Mouse (Mus musculus) cerebellum, adult 11 months (tissue): ENCODE measurements around the gene Gpsm2.
"Not testable (repeated sequence)": the region's sequence is repeated elsewhere in the genome, so short reads cannot be mapped to it uniquely, and the experiment has no call there.

Experiments used
- DNase-seq: peaks from one replicate; pipeline ENCODE4 v3.0.0; 2022

Gene Gpsm2

DNA sequence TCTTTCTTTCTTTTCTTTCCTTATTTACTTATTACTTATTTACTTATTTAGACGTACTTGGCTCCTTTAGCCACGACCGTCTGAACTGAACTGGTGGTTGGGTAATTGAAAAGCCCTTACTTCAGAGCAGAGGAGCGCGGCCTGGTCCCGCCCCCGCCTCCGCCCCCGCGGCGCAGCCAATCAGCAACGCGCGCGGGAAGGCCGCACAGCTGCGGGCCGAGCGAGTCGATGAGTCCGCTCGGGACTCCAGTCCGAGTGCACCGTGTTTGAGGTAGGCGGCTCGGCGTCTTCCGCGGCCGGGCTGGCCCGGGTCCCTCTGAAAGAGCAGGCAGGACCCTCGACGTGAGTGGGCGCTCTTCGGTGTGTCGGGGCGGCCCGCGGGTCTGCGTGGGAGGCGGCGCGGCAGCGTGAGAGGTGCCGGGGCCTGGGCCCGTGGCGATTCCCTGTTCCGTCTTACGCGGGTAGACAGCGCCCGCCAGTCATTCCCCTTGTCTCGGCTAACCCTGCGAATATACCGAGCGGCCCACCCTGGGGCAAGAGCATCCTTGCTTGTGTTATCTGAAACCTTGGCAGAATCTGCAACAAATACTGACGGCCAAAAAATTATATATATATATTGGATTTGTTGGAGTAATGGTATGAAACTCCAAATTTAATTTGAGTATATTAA, 68.3 kb downstream of the Gpsm2 start, which contains the start of gene Clcc1:
Gene Clcc1, plus strand, starts transcription at position 204 of the 670 bp plus-strand sequence.
- peak; percentile 93 for DNase-seq

DNA sequence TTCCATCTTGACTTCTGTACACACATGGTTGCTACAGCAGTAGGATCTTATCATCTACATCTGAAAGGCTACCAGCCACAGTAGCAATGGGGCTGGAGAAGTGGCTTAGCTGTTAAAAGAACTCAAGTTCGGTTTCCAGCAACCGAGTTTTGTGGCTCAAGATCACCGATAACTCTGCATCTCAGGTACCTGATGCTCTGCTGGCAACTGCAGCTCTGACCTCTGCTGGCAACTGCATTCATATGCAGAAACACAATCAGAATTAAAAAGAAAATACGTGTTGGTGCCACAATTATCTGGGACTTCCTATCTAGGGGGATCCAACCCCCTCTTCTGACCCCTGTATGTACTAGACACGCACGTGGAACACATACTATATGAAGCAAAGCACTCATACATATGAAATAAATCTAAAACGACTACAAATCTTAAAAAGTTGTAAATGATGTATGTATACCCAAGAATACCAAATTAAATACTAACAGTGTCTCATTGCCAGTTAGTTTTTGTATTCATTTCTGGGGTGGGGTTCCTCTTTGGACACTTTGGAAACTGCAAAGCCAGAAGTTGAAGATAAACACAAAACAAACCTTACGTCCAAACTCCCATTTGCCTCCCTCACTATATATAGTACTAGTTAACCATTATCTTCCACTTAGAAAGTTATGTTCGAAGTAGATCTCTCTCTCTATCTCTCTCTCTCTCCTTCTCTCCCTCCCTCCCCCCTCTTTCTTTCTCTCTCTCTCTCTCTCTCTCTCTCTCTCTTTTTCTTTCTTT, 69.1 kb downstream of the Gpsm2 start:
- DNase-seq = no peak

DNA sequence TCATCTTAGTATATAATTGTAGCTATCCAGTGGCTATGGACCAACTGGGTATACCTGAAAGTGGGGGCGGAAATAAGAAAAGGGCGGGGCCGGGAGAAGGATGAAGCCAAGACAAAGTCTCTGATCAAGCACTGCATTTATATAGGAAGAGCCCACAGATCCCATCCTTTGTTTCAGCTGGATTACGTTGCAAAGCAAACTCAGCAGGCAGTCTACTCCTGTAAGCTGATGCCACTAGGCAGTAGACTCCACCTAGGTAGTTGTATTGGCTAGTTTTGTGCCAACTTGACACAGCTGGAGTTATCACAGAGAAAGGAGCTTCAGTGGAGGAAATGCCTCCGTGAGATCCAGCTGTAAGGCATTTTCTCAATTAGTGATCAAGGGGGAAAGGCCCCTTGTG, 74.4 kb downstream of the Gpsm2 start:
- not testable (repeated sequence) for DNase-seq

DNA sequence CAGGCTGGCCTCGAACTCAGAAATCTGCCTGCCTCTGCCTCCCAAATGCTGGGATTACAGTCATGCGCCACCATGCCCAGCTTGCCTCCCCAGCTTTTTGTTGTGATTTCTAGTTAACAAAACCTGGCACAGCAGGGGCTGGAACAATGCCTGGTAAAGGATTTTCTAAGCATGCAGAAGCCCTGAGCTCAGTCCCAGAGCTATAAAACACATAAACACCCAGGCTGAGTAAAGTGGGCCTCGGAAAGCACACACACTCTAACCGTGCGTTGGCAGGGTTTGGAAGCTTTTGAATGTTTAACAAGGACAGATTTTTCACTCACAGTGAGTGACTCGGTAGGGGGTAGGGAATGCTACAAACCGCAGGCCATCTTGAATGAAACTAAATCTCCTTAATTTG, 76.1 kb downstream of the Gpsm2 start:
- DNase-seq = no peak

DNA sequence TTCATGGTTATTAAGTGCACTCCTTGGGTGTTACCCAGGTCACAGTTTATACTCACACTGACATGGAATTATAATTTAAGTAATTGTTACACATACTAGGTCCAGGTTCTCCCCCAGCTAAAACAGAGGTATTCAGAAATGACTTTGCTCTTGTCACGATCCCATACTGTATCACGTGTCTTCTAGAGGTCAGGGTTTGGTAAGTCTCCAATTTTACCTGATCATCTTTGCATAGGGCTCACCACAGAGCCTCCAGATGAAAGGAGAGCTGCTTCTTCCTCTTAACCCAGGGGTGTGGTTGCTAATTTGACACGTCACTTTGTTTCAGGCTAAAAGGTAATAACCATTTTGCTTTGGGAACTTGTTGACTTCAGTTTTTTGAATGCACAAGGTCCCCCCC, 77.3 kb downstream of the Gpsm2 start:
- DNase-seq = no peak

DNA sequence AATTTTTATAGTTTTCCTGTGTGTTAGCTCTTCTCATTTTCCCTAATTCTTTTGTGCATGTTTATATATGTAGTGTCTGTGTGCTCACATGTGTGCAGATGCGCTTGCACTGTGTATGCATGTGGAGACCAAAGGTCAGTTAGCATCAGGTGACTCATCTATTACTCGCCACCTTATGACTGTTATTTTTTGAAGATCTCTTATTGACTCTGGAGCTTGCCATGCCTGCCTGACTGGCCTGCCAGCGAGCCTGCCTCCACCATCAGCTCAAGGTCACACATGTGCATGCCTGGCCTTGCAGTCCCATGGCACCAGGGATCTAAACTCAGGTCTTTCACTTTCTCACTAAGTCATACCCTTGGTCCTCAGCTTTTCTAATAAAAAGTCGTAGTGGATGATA, 81.1 kb downstream of the Gpsm2 start:
- DNase-seq = no peak

DNA sequence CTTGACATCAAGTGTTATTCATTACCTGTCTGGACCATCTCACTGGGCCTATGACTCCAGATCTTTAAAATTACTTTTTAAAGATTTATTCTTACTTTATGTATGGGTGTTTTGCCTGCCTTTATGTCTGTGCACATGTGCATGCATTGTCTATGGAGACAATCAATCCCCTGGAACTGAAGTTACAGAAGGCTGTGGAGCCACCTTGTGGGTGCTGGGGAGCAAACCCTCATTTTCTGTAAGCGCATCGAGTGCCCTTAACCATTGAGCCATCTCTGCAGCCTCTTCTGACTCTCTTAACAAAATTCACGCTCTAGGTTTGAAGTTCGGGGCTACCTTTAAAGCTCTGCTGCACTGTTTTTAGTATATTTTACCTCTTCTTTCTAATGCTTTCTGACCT, 82.7 kb downstream of the Gpsm2 start:
- no peak for DNase-seq

DNA sequence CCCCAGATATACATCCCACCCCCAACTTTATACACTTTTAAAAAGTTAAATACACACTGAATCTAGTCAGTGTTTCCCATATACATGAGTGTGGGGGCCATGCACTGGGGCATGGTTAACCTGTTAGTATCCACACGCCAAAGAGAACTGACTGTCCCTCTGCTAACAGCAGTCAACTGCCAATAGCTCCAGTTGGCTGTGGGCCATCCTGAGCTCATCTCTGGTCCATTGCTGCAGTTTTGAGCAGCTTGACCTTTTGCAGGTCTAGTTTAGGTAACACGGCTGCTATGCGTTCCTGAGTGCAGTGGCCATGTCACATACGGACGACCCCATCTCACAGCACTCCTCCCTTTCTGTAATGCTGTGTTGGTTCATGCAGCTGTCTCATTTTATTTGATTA, 87.3 kb downstream of the Gpsm2 start:
- DNase-seq = no peak
